Mouse (Mus musculus): ENCODE data around the gene Myl12a. TPM values are rescaled to one million over a fixed set of nuclear protein-coding genes. Genes with fewer than 3 reads are reported as not detected.
"Not testable (repeated sequence)": the region's sequence is repeated elsewhere in the genome, so short reads cannot be mapped to it uniquely, and the experiment has no call there.

Gene Myl12a
- total RNA-seq, 2 experiments from 2014 or later, result 36.0 to 37.1 TPM

DNA sequence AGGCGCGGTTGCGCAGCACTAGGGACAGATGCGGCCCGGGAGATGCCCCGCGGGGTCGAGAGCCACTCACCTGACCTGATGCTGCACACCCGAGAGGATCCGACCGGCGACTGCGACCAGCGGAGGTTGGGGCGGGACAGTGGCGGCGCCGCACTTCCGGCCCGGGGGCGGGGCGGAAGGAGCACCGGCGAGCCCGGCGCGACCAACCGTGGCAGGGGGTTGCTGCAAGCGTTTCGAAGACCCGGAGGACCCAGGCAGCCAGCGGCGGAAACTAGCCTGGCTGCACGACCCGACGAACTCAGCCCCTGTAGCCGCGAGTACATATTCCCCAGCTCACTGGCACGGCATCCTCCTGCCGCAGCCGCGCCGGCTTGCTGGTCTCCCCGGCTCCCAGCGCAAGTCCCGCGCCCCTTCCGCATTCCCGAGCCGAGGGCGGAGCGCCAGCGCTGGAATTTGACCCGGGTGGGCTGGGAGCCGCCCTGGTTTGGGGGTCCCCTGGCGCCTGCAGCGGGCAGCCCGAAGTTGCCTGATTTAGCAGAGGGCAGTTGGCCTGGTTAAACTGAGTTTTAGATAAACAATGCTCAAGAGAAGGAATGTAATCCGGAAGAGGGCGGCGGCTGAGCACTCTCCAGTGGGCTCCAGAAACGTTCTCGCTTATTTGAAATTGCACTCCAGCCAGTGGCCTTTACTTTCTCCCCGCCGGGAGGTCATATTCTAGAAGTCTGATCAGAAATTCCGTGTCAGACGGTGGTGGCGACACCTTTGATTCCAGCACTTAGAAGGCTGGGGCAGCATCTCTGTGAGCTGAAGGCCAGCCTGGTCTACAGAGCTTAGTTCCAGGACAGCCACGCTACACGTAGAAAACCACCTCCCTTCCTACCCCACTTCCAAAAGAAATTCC is 12.0 kb downstream of the Myl12a start:
- DNase-seq (ENCODE audit: low spot score in 2 of 2), result peak; percentile 77 to 82

DNA sequence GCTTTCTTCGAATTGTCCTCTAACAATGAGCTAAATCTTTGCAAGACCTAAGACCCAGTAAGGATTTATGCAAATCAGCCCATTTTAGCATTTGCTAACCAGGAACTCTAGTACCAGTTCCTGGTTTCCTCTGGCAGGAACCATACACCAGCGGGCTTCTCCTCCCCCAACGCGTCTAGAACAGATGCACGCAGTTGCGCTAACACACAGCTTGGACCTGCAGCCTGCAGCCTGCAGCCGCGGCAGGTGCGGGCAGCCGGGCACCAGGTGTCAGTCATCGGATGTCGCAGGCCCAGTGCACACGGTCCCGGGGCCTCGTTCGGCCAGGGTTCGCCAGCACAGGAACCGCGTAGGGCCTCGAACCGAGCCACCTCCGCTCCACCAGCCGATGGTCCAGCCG is 12.7 kb downstream of the Myl12a start:
- DNase-seq (ENCODE audit: low spot score in 2 of 2), result peak in 1 of 2 experiments; percentile 51

DNA sequence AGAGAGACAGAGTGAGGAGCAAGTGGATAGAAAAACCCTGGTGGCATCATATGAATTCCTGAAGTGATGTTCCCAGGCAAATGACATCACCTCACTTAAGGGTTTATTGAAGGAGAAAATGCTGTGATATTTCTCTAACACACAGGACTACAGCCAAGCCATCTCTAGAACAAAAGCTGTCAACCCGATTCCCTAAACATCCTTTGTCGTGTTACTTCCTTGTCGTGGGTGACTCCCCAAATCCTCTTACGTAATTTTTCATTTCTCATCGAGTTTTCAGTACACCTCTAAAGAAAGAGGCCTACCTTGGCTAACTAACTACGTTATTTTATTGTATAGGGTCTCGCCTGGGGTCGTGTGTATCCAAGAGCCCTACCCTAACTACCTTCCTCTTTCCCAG is 13.2 kb downstream of the Myl12a start:
- no peak for DNase-seq (ENCODE audit: low spot score in 2 of 2)

DNA sequence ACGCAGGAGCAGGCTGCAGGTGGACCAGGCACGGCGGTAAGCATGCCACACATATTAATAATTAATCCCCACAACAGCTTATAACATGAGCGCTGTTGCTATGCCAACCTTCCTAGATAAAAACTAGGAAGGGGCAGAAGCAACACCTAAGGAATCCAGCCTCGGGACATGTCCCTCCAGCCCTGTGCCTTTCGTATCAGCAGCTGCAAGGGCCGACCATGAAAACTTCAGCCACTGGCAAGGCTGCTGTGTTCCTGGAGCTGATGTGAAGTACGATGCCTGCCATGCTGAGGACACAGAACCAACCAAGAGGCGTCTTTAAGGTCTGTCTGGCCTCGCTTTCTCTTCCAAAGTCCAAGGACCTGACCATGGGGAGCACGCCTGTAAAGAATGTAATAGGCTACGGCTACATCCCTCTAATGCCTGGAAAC is 14.3 kb downstream of the Myl12a start:
- no peak for DNase-seq (ENCODE audit: low spot score in 2 of 2)

DNA sequence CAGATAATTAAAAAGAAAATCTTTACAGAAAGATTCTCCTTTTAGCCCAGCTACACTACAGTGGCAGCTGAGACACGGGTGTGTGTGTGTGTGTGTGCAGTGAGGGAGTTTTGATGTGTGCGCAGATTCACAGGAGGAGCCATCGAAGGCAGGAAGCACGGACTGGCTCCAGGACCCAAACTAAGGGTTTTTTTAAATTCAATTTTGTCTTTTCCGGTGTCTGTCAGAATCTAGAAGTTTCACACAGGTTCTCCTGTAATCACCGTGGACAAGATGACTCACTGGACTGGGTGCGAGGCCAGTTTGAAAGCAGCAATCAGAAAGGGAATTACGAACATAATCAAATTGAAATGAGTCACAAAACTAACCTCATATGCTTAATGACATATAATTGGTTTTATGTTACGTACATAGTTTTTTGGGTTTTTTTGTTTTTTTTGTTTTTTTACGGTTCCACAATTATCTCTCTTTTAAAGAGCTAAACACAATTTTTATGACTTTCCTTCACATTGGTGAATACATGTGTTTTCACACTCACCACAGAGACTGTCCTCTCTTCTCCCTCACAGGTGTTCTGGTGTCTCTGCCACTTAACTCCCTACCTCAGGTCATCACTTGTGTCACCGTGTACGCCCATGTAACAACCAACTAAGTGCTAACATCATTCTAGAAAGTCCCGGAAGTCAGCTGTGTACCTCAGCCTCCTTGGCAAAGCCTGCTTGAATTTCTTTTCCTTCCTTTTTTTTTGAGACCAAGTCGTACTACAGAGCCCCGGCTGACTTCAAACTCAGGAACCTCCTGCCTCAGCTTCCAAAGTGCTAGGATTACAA is 15.6 kb downstream of the Myl12a start:
- no peak for DNase-seq (ENCODE audit: low spot score in 2 of 2)

DNA sequence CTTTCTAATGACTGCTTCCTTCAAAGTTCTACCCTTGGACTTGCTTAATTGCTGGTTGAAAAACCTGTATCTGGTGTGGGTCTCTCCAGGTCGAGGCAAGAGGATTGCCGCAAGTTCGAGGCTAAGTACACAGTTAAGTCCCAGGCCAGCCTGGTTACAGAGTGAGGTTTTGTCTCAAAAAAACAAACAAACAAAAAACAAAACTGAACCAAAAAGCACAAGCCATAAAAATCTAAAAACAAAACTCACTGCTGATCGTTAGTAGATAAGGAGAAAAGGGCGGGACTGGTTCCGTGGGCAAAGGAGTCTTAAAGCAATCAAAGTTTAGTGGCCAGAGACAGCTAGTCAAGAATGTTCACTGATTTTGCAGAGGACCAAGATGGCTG is 16.3 kb downstream of the Myl12a start:
- no peak for DNase-seq (ENCODE audit: low spot score in 2 of 2)

DNA sequence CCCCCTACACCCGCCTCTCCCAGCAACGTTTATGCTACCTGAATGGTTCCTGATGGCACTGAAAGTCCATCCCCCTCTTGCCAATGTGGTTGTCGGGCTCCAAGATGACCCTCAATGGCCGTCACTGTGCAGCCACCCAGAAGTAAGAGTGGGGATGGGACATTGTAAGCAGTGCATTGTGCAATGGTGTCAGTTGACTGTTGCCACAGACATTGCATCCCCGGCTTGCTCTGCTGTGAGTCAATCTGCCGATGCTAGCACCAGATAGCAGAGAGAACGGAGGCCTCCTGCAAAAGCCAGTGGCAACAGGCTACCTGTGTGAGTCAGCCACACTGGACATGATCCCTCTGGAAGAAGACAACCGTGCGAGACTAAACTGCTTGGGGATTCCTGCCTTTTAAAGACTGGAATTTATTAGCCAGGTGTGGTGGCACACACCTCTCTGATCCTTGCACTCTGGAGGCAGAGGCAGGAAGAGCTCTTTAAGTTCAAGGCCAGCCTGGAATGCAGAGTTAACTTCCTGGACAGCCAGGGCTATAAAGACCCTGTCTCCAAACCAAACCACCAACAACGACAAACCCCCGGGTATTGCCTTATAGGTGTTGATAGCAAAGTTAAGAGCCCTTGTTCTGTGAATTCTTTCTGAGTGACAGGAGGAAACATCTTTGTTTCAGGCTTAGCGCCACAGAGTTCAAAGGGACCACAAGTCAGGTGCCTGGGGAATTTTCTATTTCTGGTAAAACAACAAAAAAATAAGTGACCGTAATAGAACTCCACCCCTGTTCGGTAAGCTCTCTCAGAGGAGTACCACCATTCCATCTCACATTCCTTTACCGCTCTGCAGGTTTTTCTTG is 16.9 kb downstream of the Myl12a start:
- no peak for DNase-seq (ENCODE audit: low spot score in 2 of 2)

DNA sequence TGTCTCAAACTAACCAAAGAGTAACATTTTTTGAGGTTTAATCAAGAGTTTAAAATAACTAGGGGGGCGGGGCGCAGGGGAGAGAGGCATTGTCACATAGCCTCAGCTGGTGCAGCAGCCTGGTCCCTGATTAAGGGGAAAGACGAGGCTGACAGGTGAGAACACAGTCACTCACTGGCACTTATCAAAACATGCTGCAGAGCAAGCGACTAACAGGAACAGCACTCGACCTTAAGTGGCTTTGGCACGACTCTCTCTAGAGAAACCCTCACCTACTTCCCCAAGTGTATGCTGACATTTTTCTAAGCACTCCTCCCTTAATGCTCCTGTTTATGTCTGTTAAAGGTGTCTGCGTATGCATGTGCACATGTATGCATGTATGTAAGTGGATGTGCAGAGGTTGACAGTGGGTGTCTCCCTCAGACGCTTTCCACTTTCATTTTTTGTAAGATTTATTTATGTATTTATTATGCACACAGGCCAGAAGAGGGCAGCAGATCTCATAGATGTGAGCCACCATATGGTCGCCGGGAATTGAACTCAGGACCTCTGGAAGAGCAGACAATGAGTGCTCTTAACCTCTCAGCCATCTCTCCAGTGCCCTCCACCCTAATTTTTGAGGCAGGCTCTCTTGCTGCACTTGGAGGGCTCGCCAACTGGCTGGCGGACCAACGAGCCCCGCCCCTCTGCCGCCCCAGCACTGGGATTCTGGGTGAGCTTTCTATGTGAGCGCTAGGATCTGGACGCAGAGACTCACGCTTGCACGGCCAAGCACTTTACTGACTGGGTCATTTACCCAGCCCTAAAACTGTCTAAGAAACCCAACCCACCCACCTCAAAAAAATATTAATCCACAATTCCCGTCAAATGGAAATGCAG is 23.1 kb downstream of the Myl12a start:
- no peak for DNase-seq (ENCODE audit: low spot score in 2 of 2)

DNA sequence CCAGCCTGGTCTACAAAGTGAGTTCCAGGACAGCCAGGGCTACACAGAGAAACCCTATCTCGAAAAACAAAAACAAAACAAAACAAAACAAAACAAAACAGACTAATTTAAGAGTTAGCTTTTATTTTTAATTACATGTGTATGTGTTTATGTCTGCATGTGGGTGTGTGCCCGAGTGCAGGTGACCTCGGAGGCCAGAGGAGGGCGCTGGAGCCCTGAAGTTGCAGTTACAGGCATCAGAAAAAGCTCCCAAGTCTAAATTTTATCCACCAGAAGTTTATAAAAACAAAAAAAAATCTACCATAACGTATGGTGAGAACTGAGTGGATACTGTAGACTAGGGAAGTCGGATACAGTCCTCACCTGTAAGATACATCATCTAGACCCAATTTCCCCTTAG is 24.9 kb downstream of the Myl12a start:
- DNase-seq (ENCODE audit: low spot score in 2 of 2), result no peak

DNA sequence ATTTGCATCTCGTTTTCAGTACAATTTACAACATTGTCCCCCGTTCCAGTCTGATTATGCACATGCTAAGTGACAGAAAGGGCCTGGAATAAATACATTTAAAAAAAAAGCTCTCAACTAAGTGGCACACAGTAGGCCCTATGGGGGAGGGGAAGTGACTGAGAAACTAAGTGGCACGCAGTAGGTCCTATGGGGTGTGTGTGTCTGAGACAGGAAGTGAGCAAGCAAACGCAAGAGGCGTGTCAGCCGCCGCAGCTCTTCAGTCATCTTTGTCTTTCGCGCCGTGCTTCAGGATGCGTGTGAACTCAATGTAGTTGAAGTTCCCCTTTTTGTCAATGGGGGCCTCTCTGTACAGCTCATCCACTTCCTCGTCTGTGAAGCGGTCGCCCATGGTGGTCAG is 28.6 kb downstream of the Myl12a start:
- DNase-seq (ENCODE audit: low spot score in 2 of 2), result not testable (repeated sequence)

DNA sequence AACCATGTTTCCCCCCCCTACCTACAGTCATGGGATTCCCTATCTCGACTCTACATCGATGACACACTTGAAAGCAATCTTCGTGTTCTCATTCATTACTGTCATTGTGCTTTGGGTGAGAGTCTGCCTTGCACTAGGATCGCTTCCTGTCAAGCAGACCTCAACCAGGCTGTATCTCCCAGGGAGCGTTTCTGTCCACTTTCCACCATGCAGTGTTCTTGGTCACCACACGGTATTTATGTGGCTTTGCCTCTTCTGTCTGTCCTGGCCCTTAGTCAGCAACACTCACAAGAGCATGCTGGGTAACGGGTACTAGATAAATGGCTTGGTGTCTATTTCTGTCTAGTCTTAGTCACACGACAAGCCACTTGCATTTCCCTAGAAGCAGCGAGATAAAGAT is 29.3 kb downstream of the Myl12a start:
- DNase-seq (ENCODE audit: low spot score in 2 of 2), result no peak

DNA sequence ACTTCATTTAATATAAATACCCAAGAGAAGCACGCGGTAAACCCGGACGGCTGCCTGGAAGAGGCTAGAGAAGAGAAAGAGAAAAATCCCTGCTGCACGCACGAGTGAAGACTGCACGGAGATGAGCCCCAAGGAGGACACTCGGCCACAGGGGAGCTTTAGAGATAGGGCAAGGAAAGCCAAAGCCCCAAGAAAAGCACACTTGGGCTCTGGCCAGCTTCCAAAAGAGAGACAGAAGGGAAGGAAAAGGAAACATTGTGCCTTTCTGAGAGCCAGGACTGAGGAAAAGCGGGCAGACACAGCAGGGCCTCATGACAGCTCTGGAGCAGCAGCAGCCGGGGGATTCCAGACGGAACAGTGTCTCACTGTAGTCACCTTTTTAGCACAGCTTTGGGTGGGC is 31.5 kb downstream of the Myl12a start:
- no peak for DNase-seq (ENCODE audit: low spot score in 2 of 2)

DNA sequence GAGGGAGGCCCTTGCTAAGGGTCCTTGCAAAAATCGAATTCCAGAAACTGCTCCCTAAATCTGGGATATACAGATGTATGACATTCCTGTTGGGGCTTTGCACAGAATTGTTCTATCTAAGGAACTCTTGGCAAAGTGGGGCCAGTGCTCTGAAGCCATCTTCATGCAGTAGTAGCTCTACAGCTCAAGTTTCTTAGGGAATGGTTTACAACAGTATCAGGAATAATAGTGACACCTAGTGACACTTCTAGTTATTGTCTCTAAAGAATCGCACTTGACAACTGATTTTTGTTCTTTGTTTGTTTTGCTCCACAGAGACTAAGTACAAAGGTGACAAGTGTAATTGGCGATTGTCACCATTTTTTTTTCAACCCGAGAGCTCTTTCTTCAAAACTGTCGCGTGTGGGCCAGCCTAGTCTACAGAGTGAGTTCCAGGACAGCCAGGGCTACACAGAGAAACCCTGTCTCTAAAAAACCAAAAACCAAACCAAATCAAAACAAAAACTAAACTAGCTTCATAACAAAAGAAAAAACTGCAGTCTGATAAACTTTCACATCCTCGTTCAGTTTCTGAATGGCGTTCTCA is 34.0 kb downstream of the Myl12a start:
- DNase-seq (ENCODE audit: low spot score in 2 of 2), result peak in 1 of 2 experiments; percentile 35

DNA sequence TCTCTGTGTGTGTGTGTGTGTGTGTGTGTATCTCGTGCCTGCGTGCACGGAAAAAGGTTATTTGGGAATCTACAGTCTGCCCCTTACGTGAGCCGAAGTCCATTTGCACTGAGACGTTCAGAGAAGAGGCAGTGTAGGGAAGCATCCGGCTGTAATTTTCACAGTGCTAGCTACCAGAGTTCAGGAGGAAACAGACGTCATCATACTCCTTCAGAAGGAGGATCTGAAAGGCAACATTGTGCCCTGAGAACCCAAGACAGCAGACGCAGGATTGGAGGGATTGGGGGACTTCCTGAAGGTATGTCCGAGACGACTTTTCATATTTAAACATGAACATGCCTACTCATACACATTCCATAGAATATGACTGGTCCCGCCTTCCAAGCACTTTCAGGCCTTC is 35.0 kb downstream of the Myl12a start:
- DNase-seq (ENCODE audit: low spot score in 2 of 2), result no peak

DNA sequence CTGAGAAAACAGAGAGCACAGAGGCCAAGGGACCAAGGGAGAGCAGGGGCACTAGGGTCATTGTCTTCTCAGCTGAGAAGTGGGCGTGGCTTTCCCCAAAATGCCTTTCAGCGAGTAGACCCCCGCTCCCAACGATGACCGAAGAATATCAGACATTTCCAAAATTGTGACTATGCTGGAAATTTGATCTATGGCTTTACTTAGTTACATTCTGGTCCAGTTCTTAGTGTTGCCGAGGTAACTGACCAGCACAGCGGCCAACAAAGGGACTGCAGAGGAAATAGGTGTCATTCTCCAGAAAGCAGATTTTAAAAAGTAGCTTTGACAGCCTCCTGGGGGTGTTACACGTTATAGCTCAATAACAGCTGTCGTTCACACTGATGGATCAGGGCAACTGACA is 35.5 kb downstream of the Myl12a start:
- no peak for DNase-seq (ENCODE audit: low spot score in 2 of 2)

DNA sequence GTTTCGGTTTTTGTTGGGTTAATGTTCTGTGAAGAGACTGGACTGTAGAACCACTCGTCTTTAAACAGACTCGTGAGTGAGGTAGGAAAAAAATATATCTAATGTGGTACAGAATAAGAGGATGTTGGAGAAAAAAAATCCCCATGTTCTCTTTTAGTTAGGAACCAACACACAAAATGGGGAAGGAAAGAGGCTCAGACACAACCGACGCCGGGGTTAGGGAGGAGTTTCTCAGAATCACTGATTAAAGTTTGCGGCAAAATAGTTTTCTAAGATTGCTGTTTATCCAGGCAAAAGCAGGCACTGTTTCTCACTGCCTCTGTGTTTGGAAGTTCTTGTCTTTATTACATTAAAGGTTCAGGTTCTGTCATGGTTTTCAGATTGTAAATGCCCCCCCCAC is 36.6 kb downstream of the Myl12a start:
- DNase-seq (ENCODE audit: low spot score in 2 of 2), result no peak

DNA sequence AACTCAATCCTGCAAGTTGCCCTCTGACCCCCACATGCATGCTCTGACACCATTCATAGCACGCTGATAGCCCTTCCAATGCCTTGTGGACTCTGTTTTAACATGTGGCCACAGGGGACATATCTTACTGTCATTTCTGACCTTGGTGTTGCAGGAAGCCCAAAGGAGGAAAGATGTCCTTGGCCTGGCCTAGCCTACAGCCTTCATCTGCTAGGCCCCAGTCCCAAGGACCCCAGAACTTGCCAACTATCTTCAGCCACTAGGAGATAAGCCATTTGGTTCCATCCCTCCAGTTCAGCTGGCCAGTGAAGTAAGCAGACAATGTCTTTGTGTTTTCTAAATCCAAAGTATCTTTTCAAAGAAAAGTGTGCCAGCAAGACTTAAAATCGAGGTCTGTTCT is 37.4 kb downstream of the Myl12a start:
- DNase-seq (ENCODE audit: low spot score in 2 of 2), result no peak

DNA sequence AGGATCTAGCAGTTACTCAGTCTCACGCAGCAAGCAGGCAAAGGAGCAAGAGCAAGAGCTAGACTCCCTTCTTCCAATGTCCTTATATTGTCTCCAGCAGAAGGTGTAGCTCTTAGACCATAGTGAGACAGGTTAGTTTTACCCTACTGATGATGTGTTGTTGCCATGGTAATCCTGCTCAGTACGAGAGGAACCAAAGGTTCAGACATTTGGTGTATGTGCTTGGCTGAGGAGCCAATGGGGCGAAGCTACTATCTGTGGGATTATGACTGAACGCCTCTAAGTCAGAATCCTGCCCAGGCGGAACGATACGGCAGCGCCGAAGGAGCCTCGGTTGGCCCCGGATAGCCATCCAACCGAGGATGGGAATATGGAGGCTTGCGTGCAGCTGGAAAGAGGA is 39.1 kb downstream of the Myl12a start:
- peak; percentile 95 to 99 for DNase-seq (ENCODE audit: low spot score in 2 of 2)

DNA sequence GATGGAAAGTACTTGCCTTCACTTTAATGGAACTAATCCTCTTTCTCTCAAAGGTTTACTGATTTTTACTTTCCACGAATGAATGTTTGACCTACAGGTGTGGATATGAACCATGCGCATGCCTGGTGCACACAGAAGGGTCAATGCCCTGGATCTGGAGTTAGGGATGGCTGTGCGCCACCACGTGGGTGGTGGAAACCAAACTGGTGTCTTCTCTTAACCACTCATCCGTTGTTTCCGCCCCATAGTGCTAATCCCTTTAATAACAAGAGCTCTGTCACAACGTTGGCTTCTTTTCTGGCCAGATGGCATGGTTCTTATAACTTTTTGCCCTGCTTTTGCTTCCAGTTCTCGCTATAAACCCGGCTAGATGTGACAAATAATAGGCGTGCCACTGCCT is 51.4 kb downstream of the Myl12a start:
- no peak for DNase-seq (ENCODE audit: low spot score in 2 of 2)

DNA sequence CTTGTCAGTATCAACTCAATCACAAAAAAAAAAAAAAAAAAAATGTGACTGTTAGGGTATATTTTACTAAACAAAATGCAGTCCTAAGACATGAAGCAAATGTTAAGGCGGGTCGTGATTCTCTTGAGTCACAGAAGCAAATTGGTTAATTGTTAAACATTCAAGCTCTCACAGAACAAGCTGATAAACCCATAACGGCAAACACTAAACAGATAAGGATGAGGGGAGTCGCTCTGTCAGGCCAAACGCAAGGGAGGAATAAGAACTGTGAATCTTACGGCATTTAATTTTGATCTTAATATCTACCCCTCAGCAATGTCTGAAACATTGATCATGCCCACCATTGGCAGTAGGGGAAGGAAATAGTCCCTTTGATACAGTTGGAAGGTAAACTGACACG is 53.5 kb downstream of the Myl12a start:
- no peak for DNase-seq (ENCODE audit: low spot score in 2 of 2)

Measured in layer of hippocampus, adult 18-20 months (tissue).